Mouse (Mus musculus): ENCODE results near the gene Bpifb9a. TPM values are rescaled to one million over a fixed set of nuclear protein-coding genes. Genes with fewer than 3 reads are reported as not detected.
"Not testable (repeated sequence)": the region's sequence is repeated elsewhere in the genome, so short reads cannot be mapped to it uniquely, and the experiment has no call there.

The Bpifb9a gene
- total RNA-seq, 2 experiments from 2014 or later, result not detected

DNA sequence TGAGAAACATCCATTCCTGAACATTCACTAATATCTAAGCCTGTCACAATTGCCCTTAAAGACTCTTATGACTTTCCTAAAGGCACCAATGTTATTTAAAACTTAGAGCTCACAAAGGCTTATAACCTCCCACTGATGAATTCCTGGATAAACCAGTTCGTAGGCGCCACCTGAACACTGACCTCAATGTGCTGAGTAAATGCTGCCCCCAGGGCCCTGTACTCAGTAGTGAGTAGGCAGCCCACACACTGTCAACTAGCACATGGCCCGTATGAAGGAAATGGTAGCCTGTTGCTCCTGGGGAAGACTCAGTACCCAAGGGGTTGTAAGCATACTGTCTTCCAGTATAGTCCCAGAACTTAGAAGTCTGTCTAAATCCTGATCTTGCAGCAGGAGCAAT is 44.1 kb downstream of the Bpifb9a start:
- intact Hi-C loops (cut with DNase I), result no loop called here

DNA sequence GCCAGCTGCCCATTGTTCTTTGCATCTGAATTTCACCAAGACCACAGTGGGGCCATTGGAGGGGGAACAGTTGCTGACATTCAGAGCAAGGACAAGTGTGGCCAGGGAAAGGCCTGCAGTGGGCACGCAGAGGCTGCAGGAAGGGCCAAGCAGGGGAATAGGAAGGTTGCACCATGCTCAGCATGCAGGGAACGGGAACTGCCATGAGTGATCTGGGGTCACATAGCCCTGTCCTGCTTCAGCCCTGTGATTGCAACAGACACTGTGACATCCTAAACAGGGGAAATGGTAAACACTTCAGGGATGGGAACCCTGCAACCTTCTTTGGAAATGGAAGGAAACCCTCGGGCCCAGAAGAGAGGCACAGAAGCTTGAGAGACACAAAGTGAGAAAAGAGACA is 47.0 kb downstream of the Bpifb9a start:
- intact Hi-C loops (cut with DNase I); DNase-seq: not testable (repeated sequence)

More for the DNA sequence above, 44.1 kb downstream of the Bpifb9a start:
- no peak for DNase-seq

DNA sequence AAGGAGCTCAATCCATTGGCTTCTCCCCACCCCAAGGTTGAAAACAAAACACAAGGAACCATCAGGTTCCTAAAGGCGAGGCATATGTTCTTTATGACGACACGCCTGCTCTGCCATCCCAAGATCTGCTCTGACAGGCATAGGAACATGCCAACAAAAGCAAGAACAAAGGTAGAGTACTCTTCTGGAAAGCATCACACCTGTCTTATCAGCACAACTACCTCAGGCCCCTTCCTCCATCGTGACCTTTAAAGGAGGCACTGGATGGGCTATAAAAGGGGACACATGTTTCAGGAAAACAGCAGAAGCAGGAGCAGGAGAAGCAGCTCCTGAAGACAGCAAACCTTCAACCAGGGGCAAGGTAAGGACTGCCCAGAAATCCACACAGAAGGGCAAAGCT is 49.3 kb downstream of the Bpifb9a start, which contains the start of gene Bpifb9b:
Gene Bpifb9b (plus strand): TSS at position 301 of the 400 bp plus-strand sequence.
- intact Hi-C loops (cut with DNase I), result not testable (repeated sequence)

DNA sequence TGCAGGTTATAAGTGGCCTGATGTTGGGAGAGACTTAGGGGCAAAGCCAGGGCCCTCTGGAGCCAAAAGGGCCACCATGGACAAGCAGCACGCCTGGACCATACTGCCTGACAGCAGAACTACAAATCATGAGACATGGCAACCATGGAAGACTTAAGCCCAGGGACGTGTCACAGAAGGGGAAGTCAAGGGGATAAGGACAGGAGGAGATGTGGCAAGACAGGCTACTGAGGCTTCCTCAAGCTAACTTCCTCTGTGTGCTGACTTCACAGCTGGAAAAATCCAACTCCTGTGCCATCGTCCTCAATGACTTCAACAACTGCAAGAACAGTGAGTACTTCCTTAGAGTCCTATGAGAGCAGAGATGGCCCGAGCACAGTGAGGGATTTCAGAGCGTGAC is 56.1 kb downstream of the Bpifb9a start:
- DNase-seq; intact Hi-C loops (cut with DNase I): not testable (repeated sequence)

More for the DNA sequence above, 49.3 kb downstream of the Bpifb9a start, which contains the start of gene Bpifb9b:
- not testable (repeated sequence) for DNase-seq

Other genes with a start within 250 kb of the Bpifb9a start
- not detected for gene Bpifa2, start 249.6 kb upstream of the Bpifb9a start, total RNA-seq (2021)
- gene Bpifa3, start 127.5 kb upstream of the Bpifb9a start, total RNA-seq (2021), result not detected
- gene Bpifa1, start 115.0 kb upstream of the Bpifb9a start, total RNA-seq (2021), result not detected
- gene Bpifa5, start 95.2 kb upstream of the Bpifb9a start, total RNA-seq (2021), result not detected
- not detected for gene Bpifb1, start 67.0 kb upstream of the Bpifb9a start, total RNA-seq (2021)
- not detected for gene Bpifb5, start 34.1 kb upstream of the Bpifb9a start, total RNA-seq (2021)
- not detected for gene Bpifb9b, start 49.4 kb downstream of the Bpifb9a start, total RNA-seq (2021)
- 10 to 100 TPM; 11.1 to 12.5 TPM for gene Cdk5rap1, start 115.2 kb downstream of the Bpifb9a start, total RNA-seq (2021)
- gene Snta1, start 150.2 kb downstream of the Bpifb9a start, total RNA-seq (2021), result 100 to 1,000 TPM; 221 to 230 TPM
- gene Cbfa2t2, start 178.6 kb downstream of the Bpifb9a start, total RNA-seq (2021), result 10 to 100 TPM; 12.2 to 16.3 TPM

Measured in gastrocnemius, postnatal 36 days (tissue).